Mouse (Mus musculus): ENCODE measurements around the gene Clcn2. TPM values are rescaled to one million over a fixed set of nuclear protein-coding genes. Genes with fewer than 3 reads are reported as not detected.
A peak's percentile ranks its signal among the peaks of the same experiment; 100 is the strongest.

The Clcn2 gene
- total RNA-seq, 2 experiments from 2014 or later = 3.3 to 3.5 TPM

GRCm38 (mm10) chr16:20703699-20704400, 13.7 kb downstream of the Clcn2 start:
- no peak for DNase-seq
- intact Hi-C loops (cut with DNase I) = no loop called here

- intact Hi-C loops (cut with DNase I) = no loop called here
Measured at GRCm38 (mm10) chr16:20703071-20703470, 14.5 kb downstream of the Clcn2 start.

GRCm38 (mm10) chr16:20702522-20702893, 15.0 kb downstream of the Clcn2 start:
- peak; percentile 84 to 87 for DNase-seq
- intact Hi-C loops (cut with DNase I) = no loop called here

More at GRCm38 (mm10) chr16:20703071-20703470, 14.5 kb downstream of the Clcn2 start:
- DNase-seq = no peak

- DNase-seq = no peak
- intact Hi-C loops (cut with DNase I) = no loop called here
Measured at GRCm38 (mm10) chr16:20701729-20702521, 15.6 kb downstream of the Clcn2 start.

- DNase-seq = no peak
- intact Hi-C loops (cut with DNase I) = no loop called here
Measured at GRCm38 (mm10) chr16:20701316-20701715, 16.2 kb downstream of the Clcn2 start.

- intact Hi-C loops (cut with DNase I) = no loop called here
- DNase-seq = peak; percentile 48 to 50
Measured at GRCm38 (mm10) chr16:20700036-20700435, 17.5 kb downstream of the Clcn2 start.

GRCm38 (mm10) chr16:20699266-20699665, 18.3 kb downstream of the Clcn2 start:
- intact Hi-C loops (cut with DNase I) = no loop called here
- no peak for DNase-seq

- peak; percentile 91 to 92 for DNase-seq
- intact Hi-C loops (cut with DNase I) = loop anchor here (1.0 kb wide), 1 partner anchor 22 kb away; no protein-coding TSS in a partner anchor
Measured at GRCm38 (mm10) chr16:20695622-20696323, 21.8 kb downstream of the Clcn2 start.

- peak; percentile 77 to 82 for DNase-seq
- intact Hi-C loops (cut with DNase I) = loop anchor here (1.0 kb wide), 1 partner anchor 21 kb away; no protein-coding TSS in a partner anchor
Measured at GRCm38 (mm10) chr16:20694781-20695180, 22.8 kb downstream of the Clcn2 start.

GRCm38 (mm10) chr16:20693111-20693701, 24.3 kb downstream of the Clcn2 start, which contains the start of gene Fam131a:
Gene Fam131a, plus strand, starts transcription at chr16:20693241.
- peak; percentile 92 to 93 for DNase-seq
- intact Hi-C loops (cut with DNase I) = loop anchor here (2.0 kb wide), 1 partner anchor 14 kb away; no protein-coding TSS in a partner anchor

GRCm38 (mm10) chr16:20692241-20692965, 25.1 kb downstream of the Clcn2 start:
- intact Hi-C loops (cut with DNase I) = loop anchor here (2.0 kb wide), 1 partner anchor 14 kb away; no protein-coding TSS in a partner anchor
- no peak for DNase-seq

- intact Hi-C loops (cut with DNase I) = loop anchor here (2.0 kb wide), 1 partner anchor 13 kb away; no protein-coding TSS in a partner anchor
- DNase-seq = no peak
Measured at GRCm38 (mm10) chr16:20691617-20692016, 25.9 kb downstream of the Clcn2 start.

- intact Hi-C loops (cut with DNase I) = no loop called here
- DNase-seq = no peak
Measured at GRCm38 (mm10) chr16:20690774-20691173, 26.8 kb downstream of the Clcn2 start.

- peak; percentile 89 to 91 for DNase-seq
- intact Hi-C loops (cut with DNase I) = loop anchor here (2.0 kb wide), 1 partner anchor 15 kb away; the partner anchor contains the start of gene Fam131a
Measured at GRCm38 (mm10) chr16:20677974-20678675, 39.4 kb downstream of the Clcn2 start.

GRCm38 (mm10) chr16:20677380-20677779, 40.2 kb downstream of the Clcn2 start:
- no peak for DNase-seq
- intact Hi-C loops (cut with DNase I) = no loop called here

GRCm38 (mm10) chr16:20676702-20677101, 40.8 kb downstream of the Clcn2 start:
- no peak for DNase-seq
- intact Hi-C loops (cut with DNase I) = no loop called here

GRCm38 (mm10) chr16:20675213-20675612, 42.3 kb downstream of the Clcn2 start:
- intact Hi-C loops (cut with DNase I) = no loop called here
- DNase-seq = no peak

GRCm38 (mm10) chr16:20673706-20674303, 43.7 kb downstream of the Clcn2 start:
- intact Hi-C loops (cut with DNase I) = loop anchor here (1.0 to 2.0 kb wide), 2 partner anchors 21 kb away; no protein-coding TSS in a partner anchor
- peak; percentile 43 to 44 for DNase-seq

Measured in heart, postnatal 10 days (tissue).